Mouse (Mus musculus) neural tube, embryonic 12.5 days (tissue): Measurements from ENCODE around the gene Sgms1. TPM values are rescaled to one million over a fixed set of nuclear protein-coding genes. Genes with fewer than 3 reads are reported as not detected.
A peak's percentile ranks its signal among the peaks of the same experiment; 100 is the strongest.
"Not testable (repeated sequence)": the region's sequence is repeated elsewhere in the genome, so short reads cannot be mapped to it uniquely, and the experiment has no call there.

Experiments used
- ATAC-seq: fragments of 200-750 bp; cut with Nextera tagmentation; 2 replicates; pipeline ENCODE4 v1.8.0; 2017; ENCODE audit warnings: low read depth, mild to moderate bottlenecking, moderate TSS enrichment, moderate library complexity; ENCODE audit not compliant: low FRiP score
- H3K27ac ChIP-seq: fragments of 300-500 bp; sonication (generic); 2 replicates; pipeline ENCODE4 v1.5.1; 2016
- H3K27me3 ChIP-seq: fragments of 300-500 bp; sonication (generic); replicated peaks from 2 replicates; pipeline ENCODE4 v1.6.1; 2016; ENCODE audit warnings: mild to moderate bottlenecking
- H3K36me3 ChIP-seq: fragments of 300-500 bp; sonication (generic); 2 replicates; pipeline ENCODE4 v1.6.1; 2016; ENCODE audit warnings: mild to moderate bottlenecking
- H3K4me1 ChIP-seq: fragments of 300-500 bp; sonication (generic); 2 replicates; pipeline ENCODE4 v1.6.1; 2016
- H3K4me2 ChIP-seq: fragments of 300-500 bp; sonication (generic); replicated peaks from 2 replicates; pipeline ENCODE4 v1.6.1; 2016; ENCODE audit warnings: mild to moderate bottlenecking
- H3K4me3 ChIP-seq: fragments of 300-500 bp; sonication (generic); 2 replicates; pipeline ENCODE4 v1.5.1; 2016
- H3K9ac ChIP-seq: fragments of 300-500 bp; sonication (generic); 2 replicates; pipeline ENCODE4 v1.6.1; 2016; ENCODE audit warnings: mild to moderate bottlenecking
- H3K9me3 ChIP-seq: fragments of 300-500 bp; sonication (generic); 2 replicates; pipeline ENCODE4 v1.6.1; 2016; ENCODE audit warnings: mild to moderate bottlenecking
- WGBS: fragments of 180-500 bp; shearing (Covaris S2); methylation state at CpG from one replicate; pipeline ENCODE4 v1.1.7; 2016; 5-methylcytosine and 5-hydroxymethylcytosine counted together
- polyA plus RNA-seq: library from polyadenylated mRNA; unstranded; fragments of >200 nt; fragmentation: Nextera tagmentation; extraction: Ambion mirVana; gene quantifications from 2 replicates; pipeline ENCODE4 v1.2.1, GENCODE M21; 2016

Sgms1 gene
- polyA plus RNA-seq, 1 experiment from 2014 or later, result 17.2 TPM

GRCm38 (mm10) chr19:32165711-32166110, 223.8 kb downstream of the Sgms1 start:
- Histone ChIP-seq H3K9me3 (no peaks in the 10 kb centered on the region), H3K27ac (no peak overlapping the region), H3K4me1 (no peaks in the 10 kb centered on the region), H3K4me2 (no peak overlapping the region), H3K27me3 (no peaks in the 10 kb centered on the region), H3K36me3 (no peaks in the 10 kb centered on the region), H3K4me3 (no peak overlapping the region), H3K9ac (no peak overlapping the region)
- WGBS, result 92% methylated on average over 6 of the region's 6 CpGs
- ATAC-seq, result no peak

- H3K27ac ChIP-seq, result no peak overlapping the region
- no peaks in the 10 kb centered on the region for H3K27me3 ChIP-seq
- H3K4me3 ChIP-seq, result no peak overlapping the region
- H3K9ac ChIP-seq, result no peak overlapping the region
- no peak overlapping the region for H3K4me2 ChIP-seq
- peaks cover 4% of the 10 kb centered on the region; the same call in 1 of the 2 replicates for H3K36me3 ChIP-seq
- WGBS, result 92% methylated on average over 4 of the region's 4 CpGs
- no peak for ATAC-seq
- no peaks in the 10 kb centered on the region for H3K4me1 ChIP-seq
- no peaks in the 10 kb centered on the region for H3K9me3 ChIP-seq
Measured at GRCm38 (mm10) chr19:32164128-32164527, 225.4 kb downstream of the Sgms1 start.

- H3K9me3 ChIP-seq, result no peaks in the 10 kb centered on the region
- 94% methylated on average over 7 of the region's 7 CpGs for WGBS
- no peak overlapping the region for H3K27ac ChIP-seq
- H3K36me3 ChIP-seq, result peaks cover 4% of the 10 kb centered on the region; the same call in 1 of the 2 replicates
- no peaks in the 10 kb centered on the region for H3K4me1 ChIP-seq
- H3K9ac ChIP-seq, result no peak overlapping the region
- ATAC-seq, result no peak
- no peaks in the 10 kb centered on the region for H3K27me3 ChIP-seq
- H3K4me3 ChIP-seq, result no peak overlapping the region
- no peak overlapping the region for H3K4me2 ChIP-seq
Measured at GRCm38 (mm10) chr19:32159944-32160343, 229.6 kb downstream of the Sgms1 start.

GRCm38 (mm10) chr19:32159168-32159567, 230.3 kb downstream of the Sgms1 start:
- ATAC-seq, result no peak
- Histone ChIP-seq H3K27me3 (no peaks in the 10 kb centered on the region), H3K27ac (no peak overlapping the region), H3K9ac (no peak overlapping the region), H3K4me3 (no peak overlapping the region), H3K36me3 (peaks cover 4% of the 10 kb centered on the region; the same call in 1 of the 2 replicates), H3K4me2 (no peak overlapping the region), H3K9me3 (no peaks in the 10 kb centered on the region), H3K4me1 (no peaks in the 10 kb centered on the region)
- 96% methylated on average over 1 of the region's 1 CpGs for WGBS

GRCm38 (mm10) chr19:32157045-32157444, 232.5 kb downstream of the Sgms1 start:
- Histone ChIP-seq H3K9me3 (no peaks in the 10 kb centered on the region), H3K27me3 (no peaks in the 10 kb centered on the region)

GRCm38 (mm10) chr19:32152529-32152928, 237.0 kb downstream of the Sgms1 start:
- no peaks in the 10 kb centered on the region for H3K36me3 ChIP-seq
- no peak for ATAC-seq
- H3K4me2 ChIP-seq, result no peak overlapping the region
- no peaks in the 10 kb centered on the region for H3K4me1 ChIP-seq
- no peaks in the 10 kb centered on the region for H3K27me3 ChIP-seq
- no peaks in the 10 kb centered on the region for H3K9me3 ChIP-seq
- no peak overlapping the region for H3K27ac ChIP-seq
- no peak overlapping the region for H3K4me3 ChIP-seq
- 83% methylated on average over 6 of the region's 6 CpGs for WGBS
- no peak overlapping the region for H3K9ac ChIP-seq

More at GRCm38 (mm10) chr19:32157045-32157444, 232.5 kb downstream of the Sgms1 start:
- WGBS, result 93% methylated on average over 6 of the region's 6 CpGs
- peaks cover 4% of the 10 kb centered on the region; the same call in 1 of the 2 replicates for H3K36me3 ChIP-seq
- no peak for ATAC-seq
- no peak overlapping the region for H3K4me2 ChIP-seq
- no peaks in the 10 kb centered on the region for H3K4me1 ChIP-seq
- no peak overlapping the region for H3K27ac ChIP-seq
- H3K9ac ChIP-seq, result no peak overlapping the region
- H3K4me3 ChIP-seq, result no peak overlapping the region

- Histone ChIP-seq H3K4me2 (no peak overlapping the region), H3K27me3 (no peaks in the 10 kb centered on the region), H3K27ac (no peak overlapping the region), H3K9ac (no peak overlapping the region), H3K4me3 (no peak overlapping the region), H3K4me1 (no peaks in the 10 kb centered on the region), H3K36me3 (no peaks in the 10 kb centered on the region), H3K9me3 (no peaks in the 10 kb centered on the region)
- 91% methylated on average over 5 of the region's 5 CpGs for WGBS
- no peak for ATAC-seq
Measured at GRCm38 (mm10) chr19:32148710-32149109, 240.8 kb downstream of the Sgms1 start.

- 91% methylated on average over 6 of the region's 6 CpGs for WGBS
- H3K9me3 ChIP-seq, result no peaks in the 10 kb centered on the region
- no peak overlapping the region for H3K4me3 ChIP-seq
- no peak for ATAC-seq
- no peaks in the 10 kb centered on the region for H3K4me1 ChIP-seq
- no peaks in the 10 kb centered on the region for H3K36me3 ChIP-seq
- no peak overlapping the region for H3K4me2 ChIP-seq
- no peak overlapping the region for H3K27ac ChIP-seq
- no peaks in the 10 kb centered on the region for H3K27me3 ChIP-seq
- H3K9ac ChIP-seq, result no peak overlapping the region
Measured at GRCm38 (mm10) chr19:32142383-32142782, 247.1 kb downstream of the Sgms1 start.

GRCm38 (mm10) chr19:32138361-32139088, 251.0 kb downstream of the Sgms1 start:
- H3K27me3 ChIP-seq, result no peaks in the 10 kb centered on the region
- ATAC-seq, result no peak
- H3K9me3 ChIP-seq, result no peaks in the 10 kb centered on the region
- no peak overlapping the region for H3K27ac ChIP-seq
- H3K9ac ChIP-seq, result no peak overlapping the region
- H3K4me1 ChIP-seq, result peaks cover 4% of the 10 kb centered on the region; the same call in 1 of the 2 replicates
- H3K4me2 ChIP-seq, result no peak overlapping the region
- WGBS, result 86% methylated on average over 14 of the region's 14 CpGs
- H3K4me3 ChIP-seq, result no peak overlapping the region
- H3K36me3 ChIP-seq, result no peaks in the 10 kb centered on the region

GRCm38 (mm10) chr19:32137904-32138303, 251.6 kb downstream of the Sgms1 start:
- H3K27me3 ChIP-seq, result no peaks in the 10 kb centered on the region
- WGBS, result 87% methylated on average over 5 of the region's 5 CpGs
- H3K4me1 ChIP-seq, result peaks cover 4% of the 10 kb centered on the region; the same call in 1 of the 2 replicates
- no peaks in the 10 kb centered on the region for H3K36me3 ChIP-seq
- ATAC-seq, result no peak
- no peak overlapping the region for H3K4me3 ChIP-seq
- no peak overlapping the region for H3K9ac ChIP-seq
- no peak overlapping the region for H3K4me2 ChIP-seq
- no peaks in the 10 kb centered on the region for H3K9me3 ChIP-seq
- H3K27ac ChIP-seq, result no peak overlapping the region

- Histone ChIP-seq H3K4me2 (no peak overlapping the region), H3K27ac (no peak overlapping the region), H3K36me3 (no peaks in the 10 kb centered on the region), H3K9ac (no peak overlapping the region), H3K27me3 (no peaks in the 10 kb centered on the region), H3K9me3 (no peaks in the 10 kb centered on the region), H3K4me1 (peaks cover 4% of the 10 kb centered on the region; the same call in 1 of the 2 replicates), H3K4me3 (no peak overlapping the region)
- no peak for ATAC-seq
- WGBS, result 60% methylated on average over 4 of the region's 4 CpGs
Measured at GRCm38 (mm10) chr19:32136888-32137625, 252.5 kb downstream of the Sgms1 start.

- not testable (repeated sequence) for H3K27ac ChIP-seq, H3K4me2 ChIP-seq, H3K36me3 ChIP-seq, H3K27me3 ChIP-seq, H3K4me3 ChIP-seq, H3K9ac ChIP-seq, H3K9me3 ChIP-seq, H3K4me1 ChIP-seq
- 92% methylated on average over 16 of the region's 17 CpGs for WGBS
- ATAC-seq, result peak; percentile 48
Measured at GRCm38 (mm10) chr19:32131707-32132488, 257.6 kb downstream of the Sgms1 start.
